Mouse (Mus musculus) cerebellum, adult 11-12 months (tissue): ENCODE measurements at regions not wholly inside any gene's neighbourhood (a gene's known extent, or its start where the extent isn't known, plus 50 kb on each side); places are given as distances from the start of the nearest gene placed in this dataset.

ENCODE experiments used
- DNase-seq: peaks from one replicate; pipeline ENCODE4 v3.0.0; 2022

GRCm38 (mm10) chr9:120867861-120868260 lies 61.2 kb upstream of the Ctnnb1 start:
- DNase-seq: no peak

- DNase-seq: no peak
Observed at GRCm38 (mm10) chr9:120868330-120868729, 60.7 kb upstream of the Ctnnb1 start.

- DNase-seq: peak; percentile 79
Observed at GRCm38 (mm10) chr9:120869432-120870081, 59.5 kb upstream of the Ctnnb1 start.

DNA sequence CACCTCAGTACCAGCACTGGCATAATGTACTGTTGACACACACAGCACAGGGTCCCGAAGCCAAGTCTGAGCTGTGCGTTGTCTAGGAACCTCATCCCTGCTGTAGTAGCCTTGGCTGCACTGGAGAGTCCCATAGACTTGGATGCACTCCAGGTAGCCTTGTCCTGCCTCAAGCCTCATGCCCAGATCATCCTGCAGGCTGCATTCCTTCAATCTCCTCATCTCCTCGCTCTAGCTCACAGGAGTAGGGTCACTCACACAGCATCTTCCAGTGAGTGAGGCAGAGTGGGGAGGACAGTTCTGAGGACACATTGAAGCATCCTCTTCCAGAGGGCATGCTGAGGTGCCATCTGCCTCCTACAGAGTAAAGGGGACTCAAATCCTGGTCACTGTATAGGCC lies 55.7 kb upstream of the Ctnnb1 start:
- DNase-seq: peak; percentile 51

DNA sequence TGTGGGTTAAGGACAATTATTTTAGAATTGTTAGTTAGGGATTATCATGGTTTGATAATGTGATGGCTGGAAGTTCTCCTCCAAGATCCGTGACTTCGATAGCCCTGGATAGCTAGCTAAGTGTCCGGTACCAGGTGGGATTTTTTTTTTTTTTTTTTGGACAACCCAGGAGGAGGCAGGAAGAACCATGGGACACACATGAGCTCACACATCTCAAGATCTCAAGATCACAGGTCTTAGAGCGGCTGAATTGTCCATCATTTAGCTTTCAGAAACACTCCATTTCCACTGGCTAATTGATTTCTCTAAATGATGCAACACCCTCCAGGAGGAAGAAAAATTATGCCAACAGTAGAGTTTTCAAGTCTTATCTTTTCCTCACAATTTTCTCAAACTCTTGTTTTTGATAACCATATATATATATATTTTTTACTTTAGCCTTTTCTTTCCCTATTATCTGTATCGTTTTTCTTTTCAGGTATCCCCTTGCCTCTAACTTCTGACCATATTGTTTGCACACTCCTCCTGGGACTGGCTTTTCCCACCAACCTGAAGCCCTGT lies 54.5 kb upstream of the Ctnnb1 start:
- DNase-seq: no peak

- DNase-seq: no peak
Observed at GRCm38 (mm10) chr9:120877101-120877500, 51.9 kb upstream of the Ctnnb1 start.
